Mouse (Mus musculus) midbrain, embryonic 14.5 days (tissue): ENCODE results near the gene Cadm2. TPM values are rescaled to one million over a fixed set of nuclear protein-coding genes. Genes with fewer than 3 reads are reported as not detected.

Experiments
- ATAC-seq: fragments of 200-750 bp; cut with Nextera tagmentation; 2 replicates; pipeline ENCODE4 v1.8.0; 2017; ENCODE audit warnings: moderate number of reproducible peaks, moderate library complexity; ENCODE audit not compliant: low FRiP score, low TSS enrichment
- DNase-seq: peaks from one replicate; pipeline ENCODE4 v3.0.0-alpha.2; 2015
- H3K27ac ChIP-seq: fragments of 300-500 bp; sonication (generic); replicated peaks from 2 replicates; pipeline ENCODE4 v1.5.1; 2014; ENCODE audit warnings: mild to moderate bottlenecking, low read depth, low read length, moderate library complexity
- H3K27me3 ChIP-seq: fragments of 300-500 bp; sonication (generic); 2 replicates; pipeline ENCODE4 v1.6.1; 2014; ENCODE audit warnings: low read length, control low read depth, mixed read lengths; ENCODE audit not compliant: control insufficient read depth, insufficient read depth
- H3K36me3 ChIP-seq: fragments of 300-500 bp; sonication (generic); 2 replicates; pipeline ENCODE4 v1.6.1; 2014; ENCODE audit warnings: low read length, control low read depth; ENCODE audit not compliant: control insufficient read depth, insufficient read depth
- H3K4me1 ChIP-seq: fragments of 300-500 bp; sonication (generic); 2 replicates; pipeline ENCODE4 v1.6.1; 2014; ENCODE audit warnings: mild to moderate bottlenecking, antibody characterized with exemption, low read length, control low read depth; ENCODE audit not compliant: control insufficient read depth, insufficient read depth
- H3K4me2 ChIP-seq: fragments of 300-500 bp; sonication (generic); 2 replicates; pipeline ENCODE4 v1.6.1; 2014; ENCODE audit warnings: mild to moderate bottlenecking, low read length, moderate library complexity
- H3K4me3 ChIP-seq: fragments of 300-500 bp; sonication (generic); replicated peaks from 2 replicates; pipeline ENCODE4 v1.5.1; 2014; ENCODE audit warnings: low read depth, low read length
- H3K9ac ChIP-seq: fragments of 300-500 bp; sonication (generic); replicated peaks from 2 replicates; pipeline ENCODE4 v1.6.1; 2014; ENCODE audit warnings: mild to moderate bottlenecking, low read length, moderate library complexity
- H3K9me3 ChIP-seq: fragments of 300-500 bp; sonication (generic); 2 replicates; pipeline ENCODE4 v1.6.1; 2016; ENCODE audit warnings: low read length, control low read depth, mixed read lengths; ENCODE audit not compliant: control insufficient read depth
- WGBS: fragments of 180-500 bp; shearing (Covaris S2); extraction: QIAGEN DNeasy Blood & Tissue Kit; methylation state at CpG from one replicate; pipeline ENCODE4 v1.1.7; 2014; 5-methylcytosine and 5-hydroxymethylcytosine counted together
- polyA plus RNA-seq: library from polyadenylated mRNA; unstranded; fragments of >200 nt; fragmentation: Nextera tagmentation; extraction: Ambion mirVana; gene quantifications from 2 replicates; pipeline ENCODE4 v1.2.1, GENCODE M21; 2014

Gene Cadm2
- polyA plus RNA-seq, 1 experiment from 2014 or later = 42.6 TPM

GRCm38 (mm10) chr16:67613876-67614275, 6.8 kb downstream of the Cadm2 start:
- Histone ChIP-seq H3K9me3 (no peaks in the 10 kb centered on the region), H3K27ac (no peak overlapping the region), H3K4me3 (no peak overlapping the region), H3K36me3 (no peaks in the 10 kb centered on the region), H3K9ac (no peak overlapping the region), H3K4me1 (peaks cover 22% of the 10 kb centered on the region), H3K27me3 (no peaks in the 10 kb centered on the region), H3K4me2 (no peak overlapping the region)
- DNase-seq = peak; percentile 81
- ATAC-seq = no peak
- WGBS = 32% methylated on average over 2 of the region's 2 CpGs

DNA sequence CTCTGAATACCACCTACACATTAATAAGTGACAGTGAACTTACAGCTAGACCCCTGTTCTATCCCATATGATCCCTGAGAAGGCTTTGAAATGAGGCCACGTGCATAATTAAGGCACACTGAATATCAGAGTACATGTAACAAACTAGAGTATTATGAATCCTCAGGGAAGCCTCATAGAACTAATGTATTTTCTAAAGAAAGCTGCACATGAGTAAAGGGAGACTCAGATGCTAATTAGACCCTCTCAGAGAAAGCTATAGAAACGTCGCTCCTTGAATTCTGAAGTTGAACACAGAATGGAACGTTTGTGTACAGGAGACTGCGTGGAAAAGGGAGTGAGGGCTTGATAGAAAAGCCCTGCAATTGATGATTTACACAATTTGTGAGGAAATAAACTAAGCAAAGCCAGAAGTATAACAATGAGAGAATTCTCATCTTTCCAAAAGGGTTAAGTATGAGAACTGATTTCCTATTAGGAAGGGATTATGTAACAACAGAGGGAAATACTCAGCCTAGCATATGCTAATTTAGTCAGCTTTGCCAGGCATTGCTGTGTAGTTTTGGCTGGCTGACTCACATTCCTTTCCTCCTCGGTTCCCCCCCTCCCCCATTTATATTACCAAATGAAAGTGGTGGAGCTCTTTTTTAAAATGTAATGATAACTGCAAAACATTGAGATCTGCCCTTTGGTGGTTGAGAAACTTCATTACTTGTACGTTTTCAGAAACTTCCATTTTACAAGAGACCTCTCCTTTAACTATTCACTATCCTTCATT, 9.6 kb downstream of the Cadm2 start:
- Histone ChIP-seq H3K9ac (no peak overlapping the region), H3K27me3 (no peaks in the 10 kb centered on the region), H3K9me3 (no peaks in the 10 kb centered on the region), H3K4me1 (peaks cover 18% of the 10 kb centered on the region), H3K36me3 (no peaks in the 10 kb centered on the region), H3K4me3 (no peak overlapping the region), H3K4me2 (peak overlapping the region; percentile 36), H3K27ac (peak overlapping the region; percentile 38)
- ATAC-seq (peak; percentile 79; the same call in 1 of the 2 replicates), DNase-seq (peak; percentile 59)
- WGBS = 10% methylated on average over 7 of the region's 7 CpGs

DNA sequence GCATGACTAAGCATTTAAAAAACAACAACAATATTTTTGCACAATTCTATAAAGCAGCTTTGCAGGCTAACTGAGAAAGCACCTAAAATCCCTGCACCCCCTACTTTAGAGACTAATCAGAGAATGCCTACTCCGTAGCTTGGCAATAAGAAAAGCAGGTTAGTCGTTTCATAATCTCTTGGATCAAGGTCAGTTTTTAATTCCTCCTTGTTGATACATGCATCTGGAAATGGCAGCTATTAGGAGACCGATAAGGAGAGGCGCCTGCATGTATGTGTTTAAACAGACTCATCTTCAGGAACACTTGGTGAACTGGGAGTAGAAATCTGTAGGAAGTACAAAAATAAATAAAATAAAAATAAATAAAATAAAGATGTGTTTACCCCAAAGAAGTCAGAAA, 11.6 kb downstream of the Cadm2 start:
- Histone ChIP-seq H3K4me1 (peaks cover 18% of the 10 kb centered on the region), H3K27me3 (no peaks in the 10 kb centered on the region), H3K9ac (no peak overlapping the region), H3K4me2 (no peak overlapping the region), H3K9me3 (no peaks in the 10 kb centered on the region), H3K36me3 (no peaks in the 10 kb centered on the region), H3K27ac (no peak overlapping the region), H3K4me3 (no peak overlapping the region)
- no peak for DNase-seq
- no peak for ATAC-seq
- 62% methylated on average over 4 of the region's 4 CpGs for WGBS

GRCm38 (mm10) chr16:67608499-67608898, 12.2 kb downstream of the Cadm2 start:
- Histone ChIP-seq H3K4me1 (peaks cover 18% of the 10 kb centered on the region), H3K27ac (no peak overlapping the region), H3K27me3 (no peaks in the 10 kb centered on the region), H3K9ac (no peak overlapping the region), H3K9me3 (no peaks in the 10 kb centered on the region), H3K4me2 (no peak overlapping the region), H3K4me3 (no peak overlapping the region), H3K36me3 (no peaks in the 10 kb centered on the region)
- 79% methylated on average over 3 of the region's 3 CpGs for WGBS
- DNase-seq (no peak), ATAC-seq (no peak)

GRCm38 (mm10) chr16:67605661-67606060, 15.0 kb downstream of the Cadm2 start:
- H3K27me3 ChIP-seq = no peaks in the 10 kb centered on the region
- no peaks in the 10 kb centered on the region for H3K36me3 ChIP-seq
- no peak for DNase-seq
- ATAC-seq = no peak
- H3K4me3 ChIP-seq = no peak overlapping the region
- H3K4me1 ChIP-seq = peaks cover 6% of the 10 kb centered on the region
- H3K4me2 ChIP-seq = no peak overlapping the region
- no peak overlapping the region for H3K9ac ChIP-seq
- 70% methylated on average over 6 of the region's 6 CpGs for WGBS
- no peaks in the 10 kb centered on the region for H3K9me3 ChIP-seq
- no peak overlapping the region for H3K27ac ChIP-seq

- Histone ChIP-seq H3K4me3 (no peak overlapping the region), H3K27me3 (no peaks in the 10 kb centered on the region), H3K36me3 (no peaks in the 10 kb centered on the region), H3K4me1 (no peaks in the 10 kb centered on the region), H3K4me2 (no peak overlapping the region), H3K9ac (no peak overlapping the region), H3K27ac (no peak overlapping the region), H3K9me3 (no peaks in the 10 kb centered on the region)
- DNase-seq = peak; percentile 56
- ATAC-seq = no peak
- 61% methylated on average over 9 of the region's 9 CpGs for WGBS
Observed at GRCm38 (mm10) chr16:67599981-67600380, 20.7 kb downstream of the Cadm2 start.

DNA sequence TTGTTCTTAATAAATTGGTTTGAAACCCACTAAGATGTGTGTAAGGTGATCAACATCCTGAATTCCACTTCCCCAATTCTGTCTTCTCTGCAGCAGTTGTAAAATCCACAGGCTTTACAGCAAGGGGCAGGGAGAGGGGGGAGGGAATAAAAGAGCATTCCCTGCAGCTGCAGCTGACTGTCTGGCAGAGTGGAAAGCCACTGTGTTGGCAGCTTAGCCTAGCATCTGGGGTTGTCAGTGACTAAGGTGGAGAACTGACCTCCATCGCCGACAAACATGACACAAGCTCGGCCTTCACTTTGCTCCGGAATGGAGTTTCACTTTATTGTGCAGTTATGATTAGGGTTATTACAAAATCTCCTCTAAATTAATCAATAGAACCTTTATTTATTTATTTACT, 21.9 kb downstream of the Cadm2 start:
- DNase-seq (peak; percentile 50), ATAC-seq (no peak)
- no peak overlapping the region for H3K9ac ChIP-seq
- H3K4me2 ChIP-seq = no peak overlapping the region
- H3K36me3 ChIP-seq = no peaks in the 10 kb centered on the region
- no peak overlapping the region for H3K4me3 ChIP-seq
- 66% methylated on average over 4 of the region's 4 CpGs for WGBS
- H3K4me1 ChIP-seq = no peaks in the 10 kb centered on the region
- no peaks in the 10 kb centered on the region for H3K27me3 ChIP-seq
- H3K9me3 ChIP-seq = no peaks in the 10 kb centered on the region
- no peak overlapping the region for H3K27ac ChIP-seq

DNA sequence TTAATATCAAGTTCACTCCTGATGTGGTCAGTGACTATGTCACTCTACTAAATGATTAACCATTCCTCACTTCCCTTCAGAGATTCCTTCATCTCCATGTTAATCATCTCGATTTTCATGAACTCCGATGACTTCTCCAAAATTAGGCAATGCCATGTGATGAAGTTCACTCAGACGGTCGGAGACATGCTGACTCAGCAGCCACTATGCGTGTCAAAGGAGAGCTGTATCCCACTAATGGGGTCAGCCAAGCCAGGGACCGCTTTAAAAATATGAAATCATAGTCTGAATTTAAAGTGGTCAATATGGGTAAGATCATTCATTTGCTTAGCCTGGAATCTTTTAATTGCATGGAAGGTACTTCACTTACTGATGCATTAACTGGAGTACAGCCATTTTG, 29.7 kb downstream of the Cadm2 start:
- Histone ChIP-seq H3K4me1 (no peaks in the 10 kb centered on the region), H3K4me2 (no peak overlapping the region), H3K27ac (no peak overlapping the region), H3K9me3 (no peaks in the 10 kb centered on the region), H3K27me3 (no peaks in the 10 kb centered on the region), H3K36me3 (no peaks in the 10 kb centered on the region), H3K4me3 (no peak overlapping the region), H3K9ac (no peak overlapping the region)
- ATAC-seq (no peak), DNase-seq (no peak)
- 88% methylated on average over 6 of the region's 6 CpGs for WGBS

DNA sequence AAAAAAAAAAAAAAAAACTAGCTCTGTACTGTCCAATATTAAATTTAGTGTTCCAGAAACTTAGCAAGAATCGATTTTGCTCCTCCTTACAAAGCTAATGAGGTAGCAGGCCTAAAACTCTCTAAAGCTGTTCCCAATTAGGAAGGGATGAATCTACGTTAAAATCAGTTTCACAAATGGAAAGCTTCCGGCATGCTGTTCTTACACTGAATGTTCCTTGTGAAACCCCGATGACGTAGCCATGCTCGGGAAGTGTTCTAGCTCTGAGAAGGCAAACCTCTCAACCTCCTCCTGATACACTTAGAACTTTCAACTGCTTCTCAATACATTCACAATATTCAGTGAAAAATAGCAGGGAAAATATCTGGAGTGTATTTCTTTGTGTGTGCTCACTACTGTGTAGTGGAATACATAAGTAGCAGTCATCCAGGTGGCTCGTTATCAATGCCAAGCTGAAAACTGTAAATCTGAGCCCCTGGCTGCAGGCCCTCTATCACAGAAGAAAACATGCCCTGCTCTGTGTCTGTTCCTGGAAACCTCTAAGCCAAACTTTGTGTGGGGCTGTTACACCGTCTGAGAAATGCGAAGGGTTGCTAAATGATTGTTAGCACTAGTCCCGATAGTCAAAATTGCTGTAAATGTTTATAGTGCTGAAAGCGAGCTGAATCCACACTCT, 41.7 kb downstream of the Cadm2 start:
- Histone ChIP-seq H3K4me1 (no peaks in the 10 kb centered on the region), H3K27me3 (no peaks in the 10 kb centered on the region), H3K4me3 (no peak overlapping the region), H3K36me3 (no peaks in the 10 kb centered on the region), H3K9ac (no peak overlapping the region), H3K27ac (no peak overlapping the region), H3K9me3 (no peaks in the 10 kb centered on the region), H3K4me2 (no peak overlapping the region)
- ATAC-seq (no peak; the same call in 1 of the 2 replicates), DNase-seq (peak; percentile 12)
- WGBS = 83% methylated on average over 11 of the region's 11 CpGs
